Mouse (Mus musculus) left cerebral cortex, postnatal 4 days (tissue): ENCODE results near the gene Lhx5. TPM values are rescaled to one million over a fixed set of nuclear protein-coding genes. Genes with fewer than 3 reads are reported as not detected.

Experiments
- total RNA-seq, 2 experiments: library from RNA; stranded (reverse); gene quantifications; 2 replicates each; pipeline ENCODE4 v1.2.3; 2021

Lhx5 gene
- total RNA-seq, 2 experiments from 2014 or later, result 0.86 to 1.4 TPM

Other genes starting within 250 kb of the Lhx5 start
- gene Sdsl, start 41.1 kb downstream of the Lhx5 start, total RNA-seq, result 1 to 10 TPM; 2.4 to 3.7 TPM
- gene Sds, start 44.8 kb downstream of the Lhx5 start, total RNA-seq, result not detected
- 10 to 100 TPM; 38.8 to 43.9 TPM for gene Plbd2, start 71.9 kb downstream of the Lhx5 start, total RNA-seq
- 1 to 10 TPM; 3.3 to 4.6 TPM for gene Slc8b1, start 79.5 kb downstream of the Lhx5 start, total RNA-seq
- 10 to 100 TPM; 42.0 to 44.1 TPM for gene Tpcn1, start 157.0 kb downstream of the Lhx5 start, total RNA-seq
- under 1 TPM; 0.58 to 0.64 TPM for gene Iqcd, start 157.3 kb downstream of the Lhx5 start, total RNA-seq
- gene Rita1, start 180.9 kb downstream of the Lhx5 start, total RNA-seq, result 10 to 100 TPM; 22.7 to 26.0 TPM
- gene Ddx54, start 181.0 kb downstream of the Lhx5 start, total RNA-seq, result 10 to 100 TPM; 52.0 to 55.4 TPM
- gene Cfap73, start 202.5 kb downstream of the Lhx5 start, total RNA-seq, result under 1 TPM in 1 of 2 experiments, not detected in 1; 0.40 TPM
- 10 to 100 TPM; 42.2 to 54.6 TPM for gene Rasal1, start 217.1 kb downstream of the Lhx5 start, total RNA-seq